Mouse (Mus musculus) layer of hippocampus, adult 11-12 months (tissue): Measurements from ENCODE around the gene Kdm2a.

Experiments used
- DNase-seq: peaks from one replicate; pipeline ENCODE4 v3.0.0; 2022; ENCODE audit warnings: low spot score

Gene Kdm2a

DNA sequence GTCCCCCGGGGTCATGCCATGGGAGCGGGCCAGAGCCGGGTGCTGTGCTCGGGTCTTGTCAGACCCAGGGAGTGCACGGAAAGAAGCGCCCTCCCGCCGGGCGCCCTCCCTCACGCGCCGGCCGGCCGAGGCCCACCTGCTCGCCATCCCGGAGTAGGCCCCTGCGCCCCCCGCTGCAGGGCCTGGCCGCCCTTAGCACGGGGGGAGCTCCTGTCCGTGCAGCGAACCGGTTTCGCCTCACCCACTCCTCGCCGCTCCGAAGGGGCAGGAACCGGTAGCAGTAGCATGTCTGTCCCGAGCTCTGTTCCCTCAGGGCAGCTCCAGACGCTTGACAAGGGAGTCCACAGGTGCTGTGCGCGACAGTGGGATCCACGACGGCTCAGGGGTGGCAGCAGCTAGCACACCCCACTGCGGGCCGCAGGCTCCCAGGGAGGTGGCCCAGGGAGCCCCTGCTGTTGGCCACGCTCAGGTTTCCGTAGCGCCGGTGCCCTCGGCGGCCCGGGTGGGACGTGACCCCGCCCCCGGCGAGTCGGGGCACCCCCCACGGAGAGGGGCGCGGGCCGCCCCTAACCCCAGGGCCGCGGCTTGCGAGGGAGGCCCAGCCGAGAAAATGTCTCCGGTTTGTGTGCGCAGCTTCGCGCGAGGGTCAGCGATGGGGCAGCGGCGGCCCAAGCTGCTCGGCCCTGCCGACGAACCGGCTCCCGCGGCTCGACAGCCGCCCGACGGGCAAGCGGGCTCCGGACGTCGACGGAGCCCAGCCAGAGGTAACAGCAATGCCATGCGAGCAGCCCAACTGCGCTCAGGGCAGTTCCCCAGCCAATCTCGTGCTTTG lies at the start of gene Kdm2a:
Gene Kdm2a (minus strand): TSS at position 488 of the 832 bp plus-strand sequence.
- peak; percentile 52 for DNase-seq

DNA sequence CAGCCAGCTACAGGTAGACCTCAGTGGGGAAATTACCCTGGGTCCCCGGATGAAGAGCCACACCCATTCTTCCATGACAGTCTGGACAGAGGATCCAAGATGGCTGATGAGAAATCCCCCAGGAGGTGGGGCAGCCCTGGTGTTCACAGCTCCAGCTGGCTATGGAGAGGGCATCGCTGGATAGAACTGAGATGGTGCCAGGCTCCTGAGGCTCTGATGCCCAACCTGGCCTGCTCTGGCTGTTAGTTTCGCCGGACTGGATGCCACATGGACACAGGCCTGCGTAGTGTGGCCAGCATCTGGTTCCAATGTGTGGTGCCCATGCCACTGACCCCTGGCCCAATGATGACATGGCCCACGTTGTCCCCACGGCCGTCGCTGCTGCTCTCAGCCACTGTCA lies 49.4 kb upstream of the Kdm2a start:
- DNase-seq, result no peak

DNA sequence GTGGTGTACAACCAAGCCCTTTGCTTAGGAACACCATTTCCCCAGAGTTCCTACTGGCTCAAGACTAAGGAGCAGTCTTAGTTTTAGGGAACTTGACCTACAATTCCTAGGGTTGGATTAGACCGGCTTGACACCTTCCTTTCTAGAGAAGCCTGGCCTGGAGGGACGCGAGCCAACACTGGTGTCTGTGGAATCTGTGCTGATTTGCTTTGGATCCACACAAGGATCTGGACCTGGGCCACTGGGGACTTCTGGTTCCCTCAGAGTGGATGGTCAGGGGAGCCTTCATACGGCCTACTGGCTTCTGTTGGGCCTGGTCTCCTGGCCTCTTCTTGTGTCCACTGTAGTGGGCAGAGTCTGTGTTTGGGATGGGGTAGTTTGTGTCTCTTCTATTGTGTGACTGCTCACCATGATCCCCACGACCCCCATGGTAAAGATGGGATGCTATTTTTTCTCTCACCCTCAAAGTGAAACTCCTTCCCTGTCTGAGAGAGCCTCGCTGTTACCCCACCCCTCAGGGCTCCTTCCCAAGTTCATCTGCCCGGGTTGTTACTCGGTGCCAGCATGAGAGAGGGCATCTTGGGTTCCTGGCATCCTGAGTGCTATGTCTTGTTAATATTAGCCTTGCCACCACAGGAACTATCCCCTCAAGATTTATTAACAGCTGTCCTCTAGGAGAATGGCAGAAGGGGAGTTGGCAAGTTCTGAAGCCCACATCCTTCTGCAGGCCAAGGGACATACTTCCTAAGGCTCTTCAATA lies 48.8 kb upstream of the Kdm2a start:
- no peak for DNase-seq

DNA sequence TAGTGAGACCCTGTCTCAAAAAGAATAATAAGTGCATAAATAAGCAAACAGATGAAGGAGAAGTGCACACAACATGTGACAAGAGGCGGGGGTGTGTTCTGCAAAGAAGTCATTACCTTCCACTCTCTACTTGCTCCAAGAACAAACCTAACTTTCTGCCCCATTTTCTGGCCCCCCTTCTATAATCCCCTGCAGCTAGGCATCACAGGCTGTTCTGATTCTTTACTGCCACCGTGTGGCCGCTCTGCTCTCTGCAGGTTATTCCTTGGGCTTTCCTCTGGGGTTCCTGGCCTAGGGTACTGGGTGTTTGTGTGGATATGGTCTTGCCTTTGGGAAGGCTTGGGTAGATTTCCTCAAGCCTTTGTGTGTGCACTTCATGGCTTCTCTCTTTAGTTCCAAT lies 44.3 kb upstream of the Kdm2a start:
- DNase-seq, result peak; percentile 79

DNA sequence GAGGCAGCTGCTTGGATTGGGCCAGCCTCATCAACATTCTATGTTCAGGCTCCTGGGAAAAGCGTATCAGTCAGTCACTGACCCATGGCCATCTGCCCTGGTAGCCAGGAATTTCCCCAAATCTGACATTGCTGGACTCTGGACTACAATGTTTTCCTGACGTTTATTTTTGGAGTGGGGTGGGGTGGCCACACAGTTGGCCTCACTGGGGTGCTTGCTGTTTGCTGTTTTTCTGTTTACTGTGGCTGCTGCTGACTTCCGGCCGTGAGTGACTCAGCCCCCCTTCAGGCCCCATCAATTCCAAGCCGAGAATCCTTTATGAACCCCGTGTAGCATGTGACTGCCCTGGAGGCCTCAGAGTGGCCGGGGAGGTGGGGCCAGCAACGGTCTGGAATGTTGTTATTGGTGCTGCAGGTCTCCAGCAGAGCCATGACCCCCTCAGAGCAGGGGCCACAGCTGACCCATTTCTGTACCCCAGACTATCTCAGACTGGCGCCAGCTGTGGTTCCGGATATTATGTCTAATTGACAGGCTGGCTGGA lies 43.6 kb upstream of the Kdm2a start:
- no peak for DNase-seq

DNA sequence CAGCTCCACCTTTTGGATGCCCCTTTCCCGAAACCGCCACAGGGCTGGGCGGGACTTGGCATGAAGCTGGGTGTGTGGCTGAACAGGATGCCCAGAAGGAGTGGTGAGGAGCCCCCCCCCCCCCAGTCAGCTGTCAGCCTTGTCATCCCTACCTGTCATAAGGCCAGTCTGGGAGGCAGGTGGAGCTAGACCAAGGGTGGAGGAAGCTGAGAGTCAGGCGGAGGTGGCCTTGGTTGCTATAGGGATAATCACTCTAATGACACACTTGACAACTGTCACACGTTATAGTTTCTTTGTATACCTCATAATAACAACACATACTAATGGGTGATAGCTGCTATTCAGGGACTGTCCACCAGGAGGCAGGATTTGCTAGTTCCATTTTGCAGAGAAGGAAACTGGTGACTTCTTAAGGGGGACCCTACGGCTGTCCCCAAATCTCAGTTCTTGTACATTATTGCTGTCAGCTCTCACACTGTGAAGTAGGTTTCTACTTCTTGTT lies 43.1 kb upstream of the Kdm2a start:
- DNase-seq, result peak; percentile 49

DNA sequence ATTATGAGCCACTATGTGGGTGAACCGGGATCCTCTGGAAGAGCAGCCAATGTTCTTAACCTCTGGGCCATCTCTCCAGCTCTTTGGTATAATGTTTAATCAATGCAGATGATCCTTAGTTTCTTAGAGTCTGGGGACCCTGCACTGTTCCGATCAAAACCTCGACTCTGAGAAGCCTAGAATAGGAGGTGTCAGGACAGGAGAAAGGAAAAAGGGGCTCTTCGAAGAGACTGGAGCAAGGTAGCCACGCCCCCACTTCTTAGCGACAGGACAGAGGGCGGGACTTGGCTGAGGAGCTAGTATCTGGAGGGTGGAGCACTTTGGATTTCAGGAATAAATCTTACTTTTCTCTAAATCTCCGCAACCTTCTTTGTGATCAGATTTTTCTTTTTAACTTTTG lies 42.1 kb upstream of the Kdm2a start:
- DNase-seq, result no peak

DNA sequence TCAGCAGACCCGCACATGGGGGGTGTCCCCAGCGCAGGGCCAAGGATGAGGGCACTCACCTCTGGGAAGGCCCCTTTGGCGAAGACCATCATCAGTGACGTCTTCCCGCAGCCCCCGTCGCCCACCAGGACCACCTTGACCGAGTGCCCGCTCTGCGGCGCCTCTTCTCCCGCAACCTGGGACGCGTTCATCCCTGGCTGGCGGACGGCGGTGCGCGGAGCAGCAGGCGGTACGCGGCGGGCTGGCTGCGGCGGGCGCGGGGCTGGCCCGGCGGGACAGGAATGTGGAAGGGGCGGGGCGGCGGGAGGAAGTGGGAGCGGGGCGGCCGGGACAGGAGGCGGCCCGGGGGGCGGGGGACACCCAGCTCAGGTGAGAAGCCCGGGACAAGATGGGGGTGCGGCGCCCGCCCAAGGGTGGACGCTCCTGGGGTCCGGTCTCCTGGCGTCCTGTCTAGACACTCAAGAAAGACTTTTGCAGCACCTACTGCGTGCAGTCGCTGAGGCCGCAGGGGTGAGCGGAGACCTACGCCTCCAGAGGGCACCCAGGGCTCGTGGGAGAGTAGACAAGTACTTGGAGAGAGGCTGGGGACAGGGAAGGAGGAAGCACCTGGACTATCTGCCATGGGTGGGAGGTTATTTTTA lies 41.2 kb upstream of the Kdm2a start, which contains the start of gene Rhod:
Gene Rhod (minus strand): TSS at position 272 of the 641 bp plus-strand sequence.
- no peak for DNase-seq

DNA sequence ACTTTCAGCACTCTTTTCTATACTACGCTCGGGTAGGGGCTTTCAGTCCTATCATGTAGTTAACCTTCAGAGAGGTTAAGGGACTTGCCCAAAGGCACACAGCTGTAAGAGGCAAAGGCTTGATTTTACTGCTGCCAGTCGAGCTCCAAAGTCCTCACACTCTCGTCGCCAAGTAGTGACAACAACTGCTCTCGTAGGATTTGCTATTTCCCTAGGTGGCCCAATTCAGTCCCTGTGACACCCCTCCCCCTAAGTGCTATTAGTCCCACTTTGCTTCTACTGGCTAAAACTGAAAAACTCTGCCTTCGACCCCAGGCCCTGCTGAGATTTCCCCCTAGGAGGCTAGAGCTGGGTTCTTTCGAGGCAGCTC lies 40.7 kb upstream of the Kdm2a start:
- no peak for DNase-seq

DNA sequence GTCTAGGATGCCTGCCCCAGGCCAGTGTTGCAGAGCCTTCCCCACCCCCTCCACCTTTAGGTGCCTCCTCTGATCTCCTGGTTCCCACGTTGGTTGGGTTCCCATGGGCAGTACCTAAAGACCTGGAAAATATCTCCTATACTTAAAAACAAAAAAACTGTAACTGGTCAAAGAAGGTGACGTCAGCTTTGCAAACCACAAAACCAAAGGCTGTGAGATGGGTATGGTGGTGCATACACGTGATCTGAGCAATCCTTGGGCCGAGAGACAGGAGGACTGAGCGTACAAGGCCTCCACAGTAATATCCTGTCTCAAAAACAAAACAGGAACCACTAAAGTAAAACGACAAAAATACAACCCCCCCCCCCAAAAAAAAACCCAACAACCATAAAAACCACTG lies 39.8 kb upstream of the Kdm2a start:
- DNase-seq, result no peak

DNA sequence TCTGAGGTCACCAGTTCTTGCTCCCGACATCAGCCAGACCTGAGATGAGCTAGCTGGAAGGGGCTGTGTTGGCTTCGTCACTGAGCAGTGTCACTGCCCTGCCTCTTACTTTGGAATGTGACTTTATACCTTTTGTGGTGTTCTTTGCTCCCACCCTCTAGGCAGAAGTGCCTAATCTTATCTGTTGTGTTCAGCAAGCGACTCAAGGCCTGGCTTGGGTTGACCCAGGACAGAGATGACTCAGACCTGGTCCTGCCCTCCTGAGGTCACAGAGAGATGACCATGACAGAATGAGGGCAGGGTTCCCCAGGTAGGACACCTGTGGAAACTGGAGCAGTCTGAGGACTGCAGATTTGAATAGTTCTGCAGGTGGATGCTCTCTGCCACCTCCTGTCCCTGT lies 38.2 kb upstream of the Kdm2a start:
- DNase-seq, result no peak

DNA sequence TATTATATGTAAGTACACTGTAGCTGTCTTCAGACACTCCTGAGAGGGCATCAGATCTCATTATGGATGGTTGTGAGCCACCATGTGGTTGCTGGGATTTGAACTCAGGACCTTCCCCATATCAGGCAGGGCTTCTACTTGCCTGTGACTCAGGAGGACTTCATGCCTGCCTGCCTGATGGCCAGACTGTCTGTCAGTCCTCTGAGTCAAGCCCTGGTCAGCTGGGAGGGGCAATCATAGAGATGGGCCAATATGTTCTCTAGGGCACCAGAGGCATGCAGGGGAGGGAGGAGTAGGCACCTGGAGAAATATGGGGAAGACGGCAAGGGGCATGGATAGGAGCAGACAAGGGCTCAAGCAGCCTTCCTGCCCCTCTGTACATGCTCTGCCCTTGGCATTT lies 36.9 kb upstream of the Kdm2a start:
- no peak for DNase-seq

DNA sequence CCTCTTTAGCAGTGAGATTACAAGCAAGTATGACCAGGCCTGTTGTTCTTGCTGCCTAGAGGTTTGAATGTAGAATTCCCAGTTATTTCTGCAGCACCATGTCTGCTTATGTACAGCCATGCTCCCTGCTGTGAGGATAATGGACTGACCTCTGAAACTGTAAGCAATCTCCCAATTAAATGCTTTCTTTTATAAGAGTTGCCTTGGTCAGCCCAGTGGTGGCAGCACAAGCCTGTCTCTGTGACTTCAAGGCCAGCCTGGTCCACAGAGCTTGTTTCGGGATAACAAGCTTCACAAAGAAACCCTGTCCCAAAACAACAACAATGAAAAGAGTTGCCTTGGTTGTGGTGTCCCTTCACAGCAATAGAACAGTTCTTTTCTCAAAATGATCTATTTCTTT lies 35.7 kb upstream of the Kdm2a start:
- no peak for DNase-seq

DNA sequence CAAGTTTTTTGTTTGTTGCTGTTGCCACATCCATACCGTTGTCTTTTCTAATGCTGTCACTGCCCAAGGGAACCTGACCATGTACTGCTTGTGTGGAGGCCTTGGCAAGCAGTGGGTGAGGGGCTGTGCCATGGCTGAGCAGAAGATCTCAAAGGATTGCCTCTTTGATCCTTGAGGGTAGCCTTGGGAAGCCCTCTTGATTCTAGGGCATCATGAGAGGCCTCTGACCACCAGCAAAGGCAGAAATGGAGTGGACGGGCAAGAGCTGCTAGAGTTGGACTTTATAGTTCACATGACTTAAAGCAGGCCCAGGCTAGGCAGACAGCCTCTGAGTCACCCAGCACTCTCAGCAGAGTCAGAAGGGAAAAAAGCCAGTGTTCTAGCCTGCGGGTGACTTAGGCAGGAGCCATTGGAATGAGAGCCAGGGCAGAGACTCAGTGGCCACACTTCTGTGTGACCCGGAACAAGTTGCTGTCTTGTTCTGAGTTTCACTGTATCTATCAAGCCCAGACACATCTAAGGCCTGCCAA lies 32.1 kb upstream of the Kdm2a start:
- no peak for DNase-seq

DNA sequence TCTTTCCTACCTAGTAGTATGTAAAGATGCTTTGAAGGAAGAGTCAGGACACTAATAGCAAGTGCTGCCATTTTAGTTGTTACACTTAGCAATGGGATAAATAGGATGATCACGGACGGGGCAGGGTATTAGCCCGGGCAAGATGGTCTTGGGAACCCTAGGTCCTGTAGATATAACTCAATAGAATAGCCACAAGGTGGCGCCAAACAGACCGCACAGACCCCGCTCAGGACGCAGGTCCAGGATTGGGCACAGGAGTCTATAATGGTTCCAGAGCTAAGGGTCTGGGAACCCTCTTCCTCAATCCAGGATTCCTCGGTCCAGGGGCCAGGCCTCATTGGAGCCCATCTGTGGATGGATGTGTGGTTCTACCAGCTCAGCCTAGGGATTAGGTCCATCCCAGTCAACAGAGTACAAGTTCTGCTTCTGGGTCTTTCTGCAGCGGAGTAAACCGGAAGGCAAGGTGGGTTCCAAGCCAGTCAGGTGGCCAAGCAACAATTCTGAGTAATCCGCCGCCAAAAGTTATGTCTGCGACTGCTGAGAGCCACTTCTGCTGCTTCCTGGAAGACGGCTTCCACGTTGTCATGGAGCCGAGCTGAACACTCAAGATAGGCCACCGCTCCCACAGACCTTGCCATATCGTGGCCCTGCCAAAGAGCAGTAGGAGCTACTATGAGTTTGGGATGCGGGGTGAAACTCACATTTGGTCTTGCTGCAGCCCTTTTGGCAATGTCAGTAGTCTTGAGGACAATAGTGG lies 27.7 kb upstream of the Kdm2a start:
- no peak for DNase-seq

DNA sequence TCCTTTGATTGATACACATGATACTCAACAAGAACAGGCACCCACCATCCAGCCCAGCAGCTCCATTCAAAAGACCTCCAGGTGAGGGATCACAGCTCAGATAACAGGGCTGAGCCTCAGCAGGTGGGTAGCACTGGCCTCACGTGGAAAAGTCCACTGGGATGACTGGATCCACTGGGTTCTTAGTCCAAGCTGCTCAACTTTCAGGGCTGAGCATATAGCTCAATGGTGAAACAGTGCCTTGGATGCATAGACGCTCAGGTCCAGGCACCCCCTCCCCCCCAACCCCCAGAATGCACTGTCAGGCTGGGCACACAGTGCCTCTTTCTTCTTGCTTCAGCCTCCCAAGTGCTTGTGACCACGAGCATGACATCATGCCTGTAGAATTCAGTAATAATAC lies 24.9 kb upstream of the Kdm2a start:
- DNase-seq, result no peak

DNA sequence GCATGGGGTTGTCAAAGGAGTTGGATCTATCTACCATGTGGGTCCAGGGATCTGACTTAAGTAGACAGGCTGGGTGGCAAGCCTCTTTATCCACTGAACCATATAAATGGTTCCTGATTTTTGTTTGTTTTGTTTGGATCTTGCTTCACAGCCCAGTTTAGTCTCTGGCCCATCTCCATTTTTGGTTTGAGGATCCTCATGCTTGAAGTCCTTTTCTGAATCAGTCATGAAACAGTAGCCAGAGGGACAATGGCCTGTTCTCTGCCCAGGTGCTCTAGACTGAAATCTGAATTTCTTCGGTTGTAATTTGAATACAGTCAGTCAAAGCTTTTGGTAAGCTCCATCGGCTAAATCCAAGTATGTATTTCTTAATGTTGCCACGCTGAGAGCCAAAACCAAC lies 24.5 kb upstream of the Kdm2a start:
- DNase-seq, result no peak

DNA sequence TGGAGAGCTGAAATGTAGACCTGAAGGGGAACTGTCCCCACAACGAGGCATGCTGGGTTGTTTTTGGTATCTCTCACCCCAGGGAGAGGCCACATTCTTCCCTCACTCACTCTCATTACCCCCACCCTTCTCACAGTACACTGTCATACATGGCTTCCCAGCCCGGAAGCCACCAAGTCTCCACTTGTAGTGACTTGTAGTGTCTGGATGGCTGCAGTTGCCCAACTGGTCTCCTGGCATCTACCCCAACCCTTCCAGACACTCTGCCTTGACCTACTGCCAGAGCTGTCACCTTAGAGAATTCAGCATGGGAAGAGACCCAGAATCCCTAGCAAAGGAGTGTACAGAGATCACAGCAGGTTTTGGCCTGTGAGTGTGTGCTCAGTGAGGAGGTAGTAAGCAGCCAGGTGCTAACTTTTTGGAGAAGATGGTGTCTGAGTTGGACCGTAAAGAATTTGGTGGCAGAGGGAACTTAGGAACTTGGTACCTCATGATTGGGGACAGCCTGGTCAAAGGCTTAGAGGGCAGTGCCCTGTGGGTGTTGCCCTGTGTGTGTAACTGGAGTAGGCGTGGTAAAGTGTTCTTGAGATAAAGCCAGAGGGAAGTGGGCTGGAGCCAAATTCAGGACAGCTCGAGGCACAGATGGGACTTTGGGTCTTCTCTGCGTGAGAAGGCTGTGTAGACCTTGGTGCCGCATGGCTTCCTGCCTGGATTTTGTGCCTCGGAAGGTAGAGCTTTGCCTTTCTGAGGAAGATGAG lies 22.2 kb upstream of the Kdm2a start:
- DNase-seq, result no peak

DNA sequence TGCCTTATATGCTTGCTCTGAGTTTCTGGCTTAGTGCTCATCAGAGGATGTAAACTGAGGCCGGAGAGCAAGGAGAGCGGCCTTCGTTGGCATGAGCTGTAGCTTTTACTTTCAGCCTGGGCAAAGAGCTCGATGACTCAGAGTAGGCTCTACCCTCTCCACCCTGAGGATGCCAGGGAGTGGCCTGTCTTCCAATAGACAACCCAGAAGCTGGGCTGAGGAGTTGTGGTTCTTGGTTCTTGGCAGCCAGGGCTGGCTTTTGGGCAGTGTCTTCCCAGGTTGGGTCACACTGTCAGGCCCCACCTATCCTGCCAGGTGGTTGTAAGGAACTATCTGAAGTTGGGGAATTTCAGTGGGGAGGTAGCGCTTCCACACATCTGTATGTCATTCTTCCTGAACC lies 21.6 kb upstream of the Kdm2a start:
- no peak for DNase-seq

DNA sequence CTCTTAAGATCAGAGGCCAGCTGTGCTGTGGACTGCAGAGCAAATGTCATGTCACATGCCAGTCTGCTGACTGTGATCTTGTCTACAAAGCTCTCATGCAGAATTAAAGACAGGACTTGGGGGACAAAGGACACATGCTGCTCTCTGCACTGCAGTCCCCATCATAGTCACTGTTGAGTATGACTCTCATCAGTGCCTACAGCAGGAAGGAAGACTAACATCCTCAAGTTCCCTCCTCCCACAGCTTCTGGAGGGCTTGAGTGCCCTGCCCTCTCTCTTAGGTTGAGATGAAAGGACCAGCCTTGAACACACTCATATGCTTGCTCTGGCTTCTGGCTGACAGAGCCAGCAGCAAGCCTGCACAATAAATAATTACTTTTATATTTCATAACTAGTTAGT lies 19.6 kb upstream of the Kdm2a start:
- no peak for DNase-seq

DNA sequence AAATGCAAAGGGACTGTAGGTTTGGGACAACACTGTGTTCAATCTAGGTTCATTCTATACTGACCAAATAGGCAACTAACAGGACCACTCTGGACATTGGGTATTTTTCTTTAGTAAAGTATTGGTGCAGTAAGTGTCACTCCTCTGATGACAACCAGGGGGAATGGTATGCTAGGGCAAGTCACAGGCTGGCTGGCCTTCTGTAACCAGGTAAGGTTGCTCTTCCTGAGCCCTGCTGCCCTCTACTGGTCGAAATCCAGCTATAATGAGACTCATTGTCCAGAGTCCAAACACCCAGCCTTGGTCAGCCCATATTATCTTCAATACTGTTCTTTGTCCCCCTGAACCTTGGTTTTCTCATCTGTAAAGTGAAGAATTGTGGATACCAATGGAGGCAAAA lies 19.1 kb upstream of the Kdm2a start:
- DNase-seq, result peak; percentile 78
